Mouse (Mus musculus) ES-E14 (cell line): ENCODE results near the gene Slc22a13.

Source experiments
- HCFC1 ChIP-seq: IDR thresholded peaks from 2 replicates; pipeline ENCODE4 v1.6.1; 2012; ENCODE audit warnings: low read length, inconsistent platforms, borderline replicate concordance; ENCODE audit not compliant: insufficient read depth
- MAFK ChIP-seq: IDR thresholded peaks from 2 replicates; pipeline ENCODE4 v1.6.1; 2014; ENCODE audit warnings: mild to moderate bottlenecking, low read depth, low read length, inconsistent platforms; ENCODE audit not compliant: insufficient read depth
- ZC3H11A ChIP-seq: IDR thresholded peaks from 2 replicates; pipeline ENCODE4 v1.6.1; 2012; ENCODE audit warnings: low read depth, mild to moderate bottlenecking, inconsistent platforms, low read length, borderline replicate concordance
- ZNF384 ChIP-seq: IDR thresholded peaks from 2 replicates; pipeline ENCODE4 v1.6.1; 2012; ENCODE audit warnings: low read depth, low read length, inconsistent platforms

DNA sequence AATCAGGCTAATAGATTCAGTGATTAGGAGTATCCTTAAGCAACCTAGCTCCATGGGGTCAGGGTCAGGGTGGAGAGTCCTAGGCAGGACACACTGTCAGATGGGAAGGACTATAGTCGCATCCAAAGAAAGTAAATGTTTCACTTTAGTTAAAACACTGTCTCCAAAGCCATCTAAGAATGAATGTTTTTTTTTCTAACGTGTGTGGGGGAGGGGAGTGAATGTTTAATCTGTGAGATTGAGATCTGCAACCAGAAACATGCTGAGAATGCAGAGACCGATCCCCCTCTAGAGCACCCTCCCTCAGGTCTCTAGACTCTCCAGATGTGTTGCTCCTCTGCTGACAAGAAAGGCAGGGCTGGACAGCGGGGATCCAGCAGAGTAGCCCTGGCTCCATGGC lies 1.8 kb downstream of the Slc22a13 start:
- TF ChIP-seq ZC3H11A = no peak
- TF ChIP-seq HCFC1 = no peak
- TF ChIP-seq ZNF384 = no peak
- TF ChIP-seq MAFK = no peak
